Mouse (Mus musculus): ENCODE data around the gene 5430419D17Rik. TPM values are rescaled to one million over a fixed set of nuclear protein-coding genes. Genes with fewer than 3 reads are reported as not detected.

Gene 5430419D17Rik
- total RNA-seq, 2 experiments from 2014 or later: not detected

DNA sequence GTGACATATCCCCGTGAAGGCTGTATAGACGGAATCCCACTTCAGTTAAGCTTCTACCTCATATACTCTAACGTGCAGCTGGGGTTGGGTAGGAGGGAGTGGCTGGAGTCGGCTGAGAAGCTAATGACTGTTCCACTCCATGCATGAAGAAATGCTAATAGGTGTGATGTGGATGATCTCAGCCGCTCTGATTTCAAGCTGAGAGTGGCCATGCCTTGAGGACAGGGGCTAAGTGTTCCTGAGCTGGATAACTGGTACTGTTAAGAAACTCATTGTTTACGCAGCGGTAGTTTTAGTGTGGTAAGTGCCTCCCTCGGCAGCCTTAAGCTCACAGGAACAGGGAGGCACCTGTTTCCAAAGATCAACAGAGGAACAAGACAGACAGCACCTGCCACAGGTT lies 129.1 kb downstream of the 5430419D17Rik start:
- intact Hi-C loops (cut with DNase I): no loop called here

DNA sequence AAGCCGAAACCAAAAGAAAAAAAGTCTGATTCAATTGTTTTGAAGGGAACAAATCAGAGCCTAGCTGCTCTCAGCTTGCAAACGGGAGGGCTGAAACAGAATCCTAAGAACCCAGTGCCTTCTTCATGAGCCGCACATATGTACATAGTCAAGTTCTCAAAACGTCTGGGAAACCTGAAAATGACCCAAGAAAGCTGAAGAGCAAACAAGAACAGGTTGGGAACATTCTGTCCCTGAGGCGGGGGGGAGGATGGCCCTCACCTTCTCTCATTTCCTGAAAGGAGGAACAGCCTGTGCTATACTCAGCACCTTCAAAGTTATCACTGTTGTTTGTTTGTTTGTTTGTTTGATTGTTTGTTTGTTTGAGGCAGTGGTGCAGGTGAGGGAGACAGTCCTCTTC lies 132.5 kb downstream of the 5430419D17Rik start:
- no peak for DNase-seq (ENCODE audit: low spot score in 2 of 2)
- intact Hi-C loops (cut with DNase I): no loop called here

More for the DNA sequence above, 129.1 kb downstream of the 5430419D17Rik start:
- DNase-seq (ENCODE audit: low spot score in 2 of 2): no peak

DNA sequence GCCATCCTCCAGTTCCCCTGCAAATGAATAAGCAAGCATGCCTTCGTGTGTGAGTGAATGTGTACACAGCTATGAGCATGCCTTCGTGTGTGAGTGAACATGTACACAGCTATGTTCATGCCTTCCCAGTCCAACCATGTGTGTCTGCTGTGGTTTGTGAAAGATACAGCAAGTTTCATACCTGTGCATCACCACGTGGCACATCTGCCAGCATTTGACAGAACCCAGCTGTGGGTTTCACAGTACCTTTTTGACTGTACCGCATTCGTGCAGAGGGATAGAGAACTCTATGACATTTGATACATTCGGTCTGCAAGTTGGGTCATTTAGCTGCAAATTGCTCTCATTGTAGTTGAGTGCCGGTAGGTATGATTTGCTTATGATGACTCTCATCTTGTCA lies 140.3 kb downstream of the 5430419D17Rik start:
- DNase-seq (ENCODE audit: low spot score in 2 of 2): no peak
- intact Hi-C loops (cut with DNase I): no loop called here

GRCm38 (mm10) chr7:131317587-131317986 lies 143.4 kb downstream of the 5430419D17Rik start:
- intact Hi-C loops (cut with DNase I): no loop called here
- no peak for DNase-seq (ENCODE audit: low spot score in 2 of 2)

GRCm38 (mm10) chr7:131318340-131318739 lies 144.1 kb downstream of the 5430419D17Rik start:
- intact Hi-C loops (cut with DNase I): no loop called here
- DNase-seq (ENCODE audit: low spot score in 2 of 2): no peak

- no peak for DNase-seq (ENCODE audit: low spot score in 2 of 2)
- intact Hi-C loops (cut with DNase I): no loop called here
These were observed 148.0 kb downstream of the 5430419D17Rik start, which contains the start of gene Cuzd1 for GRCm38 (mm10) chr7:131322192-131322591. TSS of gene Cuzd1 (minus strand) at chr7:131322292.

DNA sequence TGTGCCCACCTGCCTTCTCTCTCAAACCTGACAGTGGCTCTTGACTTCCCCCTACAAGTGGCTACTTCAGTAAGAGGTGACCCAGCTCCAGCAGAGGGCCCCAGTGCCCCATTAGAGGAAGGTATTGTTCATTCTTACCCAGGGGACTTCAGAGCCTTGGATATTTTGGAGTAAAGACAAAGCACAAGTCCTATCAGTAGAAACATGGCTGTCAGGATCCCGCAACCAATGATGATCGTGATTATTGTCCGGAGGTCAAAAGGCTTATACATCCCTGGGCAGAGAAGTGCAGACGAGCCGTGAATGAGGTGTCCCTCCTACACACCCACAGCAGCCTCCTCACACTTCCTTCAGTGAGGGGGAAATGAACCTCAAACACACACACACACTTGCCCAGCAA lies 152.9 kb downstream of the 5430419D17Rik start:
- intact Hi-C loops (cut with DNase I): no loop called here
- no peak for DNase-seq (ENCODE audit: low spot score in 2 of 2)

- no peak for DNase-seq (ENCODE audit: low spot score in 2 of 2)
- intact Hi-C loops (cut with DNase I): no loop called here
These were observed 155.2 kb downstream of the 5430419D17Rik start, which contains the start of gene Fam24b for GRCm38 (mm10) chr7:131329416-131329815. TSS of gene Fam24b (minus strand) at chr7:131329516.

DNA sequence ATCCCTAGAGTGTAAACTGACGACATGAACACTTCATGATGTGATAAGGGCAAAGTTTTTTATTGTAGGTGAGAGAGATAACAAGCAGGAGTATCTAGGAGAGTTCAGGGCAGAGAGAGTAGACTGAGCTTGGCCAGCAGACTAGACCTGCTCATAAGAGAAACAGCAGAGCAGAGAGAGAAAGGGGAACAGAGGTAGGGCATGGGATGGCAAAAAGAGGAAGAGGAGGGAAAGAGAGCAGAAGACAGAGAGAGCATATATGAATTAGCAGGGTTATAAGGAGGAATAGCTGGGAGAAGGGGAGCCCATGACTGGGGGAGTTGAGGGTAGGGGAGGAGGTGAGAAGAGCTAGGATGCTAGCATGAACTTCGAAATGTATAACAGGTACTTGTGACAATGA lies 157.5 kb downstream of the 5430419D17Rik start:
- DNase-seq (ENCODE audit: low spot score in 2 of 2): no peak
- intact Hi-C loops (cut with DNase I): loop anchor here (5.0 kb wide), 1 partner anchor 219 kb away; no protein-coding TSS in a partner anchor

DNA sequence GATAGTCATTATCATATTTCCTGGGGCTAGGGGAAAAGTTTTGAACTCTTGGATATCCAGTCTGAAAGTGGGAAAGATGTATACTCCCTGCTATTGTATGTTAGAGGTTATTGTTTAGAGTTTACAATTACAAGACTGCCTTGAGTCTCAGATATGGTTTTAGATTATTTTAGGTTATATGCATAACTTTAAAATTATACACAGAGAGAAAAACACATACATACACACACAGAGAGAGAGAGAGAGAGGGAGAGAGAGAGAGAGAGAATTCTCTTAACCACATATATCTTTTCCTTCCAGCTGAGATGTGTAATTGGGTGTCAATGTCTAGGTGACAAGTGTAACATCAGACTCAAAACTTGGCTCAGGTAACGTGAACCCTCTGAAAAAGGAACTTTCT lies 159.4 kb downstream of the 5430419D17Rik start, which contains the start of gene Fam24a:
Gene Fam24a (plus strand): TSS at position 301 of the 400 bp plus-strand sequence.
- DNase-seq (ENCODE audit: low spot score in 2 of 2): no peak
- intact Hi-C loops (cut with DNase I): loop anchor here (5.0 kb wide), 1 partner anchor 221 kb away; no protein-coding TSS in a partner anchor

GRCm38 (mm10) chr7:131337502-131338068 lies 163.4 kb downstream of the 5430419D17Rik start:
- DNase-seq (ENCODE audit: low spot score in 2 of 2): no peak
- intact Hi-C loops (cut with DNase I): no loop called here

DNA sequence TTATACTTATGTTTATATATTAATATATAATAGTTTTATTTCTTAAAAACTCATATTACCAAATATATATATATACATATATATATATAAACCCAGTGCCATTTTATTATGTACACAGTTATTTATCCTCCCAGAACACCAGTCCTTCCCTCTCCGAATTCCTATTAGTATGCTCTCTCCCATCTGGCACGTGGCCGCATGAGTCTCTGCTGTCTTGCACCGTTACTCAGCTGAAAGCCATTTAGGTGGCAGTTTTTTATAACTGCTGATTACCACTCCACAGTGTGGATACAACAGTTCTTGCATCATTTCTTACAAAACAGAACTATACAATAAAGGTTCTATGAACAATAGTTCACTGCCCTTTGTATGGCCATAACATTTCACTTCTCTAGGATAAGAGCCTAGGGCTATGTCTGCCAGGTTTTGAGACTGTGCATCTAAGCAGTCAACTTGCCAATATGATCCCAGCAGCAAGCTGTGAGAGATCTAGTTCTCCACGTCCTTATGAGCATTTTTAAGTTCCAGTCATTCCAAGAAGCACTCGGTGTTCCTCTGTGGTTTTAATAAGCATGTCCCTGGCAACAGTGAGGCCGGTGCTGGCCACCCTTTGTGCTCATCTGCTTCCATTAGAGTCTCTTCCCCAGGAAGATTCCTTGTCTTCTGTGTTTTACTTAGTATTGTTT lies 171.8 kb downstream of the 5430419D17Rik start:
- no peak for DNase-seq (ENCODE audit: low spot score in 2 of 2)
- intact Hi-C loops (cut with DNase I): no loop called here

Other genes starting within 250 kb of the 5430419D17Rik start
- 100 to 1,000 TPM; 222 to 262 TPM for gene Htra1, start 238.3 kb upstream of the 5430419D17Rik start, total RNA-seq (2021)
- gene Dmbt1, start 142.3 kb upstream of the 5430419D17Rik start, total RNA-seq (2021): not detected
- not detected for gene 4933402N03Rik, start 28.1 kb upstream of the 5430419D17Rik start, total RNA-seq (2021)
- gene Cuzd1, start 147.9 kb downstream of the 5430419D17Rik start, total RNA-seq (2021): under 1 TPM; 0.15 to 0.20 TPM
- under 1 TPM in 1 of 2 experiments, not detected in 1; 0.89 TPM for gene Fam24b, start 155.1 kb downstream of the 5430419D17Rik start, total RNA-seq (2021)
- gene Fam24a, start 159.5 kb downstream of the 5430419D17Rik start, total RNA-seq (2021): not detected
- gene 2310057M21Rik, start 188.4 kb downstream of the 5430419D17Rik start, total RNA-seq (2021): 10 to 100 TPM; 21.7 to 26.0 TPM
- gene Pstk, start 196.7 kb downstream of the 5430419D17Rik start, total RNA-seq (2021): 10 to 100 TPM; 40.9 to 49.8 TPM
- gene Ikzf5, start 236.1 kb downstream of the 5430419D17Rik start, total RNA-seq (2021): 10 to 100 TPM; 45.1 to 45.9 TPM
- 10 to 100 TPM; 68.4 to 68.8 TPM for gene Acadsb, start 236.2 kb downstream of the 5430419D17Rik start, total RNA-seq (2021)

All from left cerebral cortex, postnatal 14 days (tissue).